Comparison of ENCODE assay signal across 8 mouse cellular contexts in the genomic region with DNA sequence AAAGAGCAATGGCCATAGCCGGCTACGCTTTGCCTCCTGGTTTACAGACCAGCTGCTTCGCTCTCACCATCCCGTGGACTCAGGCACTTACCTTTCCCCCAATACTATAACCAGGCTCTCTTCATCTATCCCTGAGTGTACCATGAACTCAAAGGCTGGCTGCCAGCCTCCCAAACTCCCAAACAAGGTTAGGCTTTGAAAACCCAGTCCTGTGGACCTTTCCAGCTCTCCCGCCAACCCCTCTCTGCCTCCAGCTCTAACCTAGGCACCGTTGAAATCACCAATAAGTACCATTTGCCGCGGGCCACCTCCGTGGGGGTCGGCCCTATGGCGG. TPM values are rescaled to one million over a fixed set of nuclear protein-coding genes. Genes with fewer than 3 reads are reported as not detected.
DNase-seq lines count a peak whose midpoint lies in the region; ATAC-seq and TF ChIP-seq lines count a peak whose summit lies in the region.

No protein-coding gene starts in this region.

- peak overlapping the region; percentile 97 for H3K9ac ChIP-seq in forebrain, postnatal 0 days
- H3K9ac ChIP-seq in liver, embryonic 13.5 days = peak overlapping the region; percentile 99

- ATAC-seq in erythroblast, adult 5-6 weeks (replicated peaks; ENCODE audit: low FRiP score, poor library complexity, severe bottlenecking) = no peak
- ATAC-seq in forebrain, postnatal 0 days = no peak
- no peak for ATAC-seq in liver, embryonic 13.5 days (ENCODE audit: low read depth)

- no peaks in the 10 kb centered on the region for H3K27me3 ChIP-seq in erythroblast, embryonic 14.5 days (ENCODE audit: control insufficient read depth)
- no peaks in the 10 kb centered on the region for H3K27me3 ChIP-seq in C2C12 (ENCODE audit: control insufficient read depth, insufficient read depth, insufficient read length)
- no peaks in the 10 kb centered on the region for H3K27me3 ChIP-seq in forebrain, postnatal 0 days (ENCODE audit: insufficient read depth, low read length)
- no peaks in the 10 kb centered on the region for H3K27me3 ChIP-seq in liver, embryonic 13.5 days

- DNase-seq in forebrain, postnatal 0 days = no peak
- DNase-seq in liver, embryonic 13.5 days = no peak
- no peak for DNase-seq in MN1 (ENCODE audit: low spot score)
- DNase-seq in ovary, postnatal 10 days (ENCODE audit: low spot score) = no peak
- DNase-seq in cerebellum, adult 9-10 months = no peak

- peak overlapping the region; percentile 99 for H3K27ac ChIP-seq in forebrain, postnatal 0 days (ENCODE audit: low read depth, low read length)
- peak overlapping the region; percentile 98 for H3K27ac ChIP-seq in liver, embryonic 13.5 days

- peak overlapping the region; percentile 90 for H3K4me3 ChIP-seq in erythroblast, embryonic 14.5 days (replicated peaks)
- peak overlapping the region; percentile 83 for H3K4me3 ChIP-seq in C2C12 (ENCODE audit: insufficient read depth, poor library complexity, severe bottlenecking)
- H3K4me3 ChIP-seq in forebrain, postnatal 0 days (ENCODE audit: low read depth, low read length) = peak overlapping the region; percentile 76
- peak overlapping the region; percentile 100 for H3K4me3 ChIP-seq in liver, embryonic 13.5 days (replicated peaks)

- peaks cover 7% of the 10 kb centered on the region for H3K9me3 ChIP-seq in erythroblast, embryonic 14.5 days (ENCODE audit: control insufficient read depth, low read length)
- no peaks in the 10 kb centered on the region for H3K9me3 ChIP-seq in forebrain, postnatal 0 days (ENCODE audit: low read length)
- H3K9me3 ChIP-seq in liver, embryonic 13.5 days (replicated peaks) = 0 out of 2 replicates have a peak, but pooled peaks cover 5% of the 10 kb centered on the region

- H3K4me2 ChIP-seq in forebrain, postnatal 0 days (ENCODE audit: low read depth) = peak overlapping the region; percentile 91
- peak overlapping the region; percentile 81 for H3K4me2 ChIP-seq in liver, embryonic 13.5 days

- no peak for TF ChIP-seq CTCF in C2C12 (IDR thresholded peaks at IDR 0.05; ENCODE audit: control insufficient read depth, insufficient read depth, insufficient read length)
- no peak for TF ChIP-seq CTCF in forebrain, postnatal 0 days (IDR thresholded peaks at IDR 0.05; ENCODE audit: low read depth)

- under 1% methylated on average over 11 of the region's 11 CpGs for WGBS in forebrain, postnatal 0 days
- under 1% methylated on average over 11 of the region's 11 CpGs for WGBS in liver, embryonic 13.5 days (ENCODE audit: insufficient replicate concordance)

- peak overlapping the region; percentile 93 for H3ac ChIP-seq in C2C12 (ENCODE audit: control insufficient read depth, insufficient read length, low read depth)

- H3K4me1 ChIP-seq in erythroblast, embryonic 14.5 days (ENCODE audit: control insufficient read depth) = peaks cover 87% of the 10 kb centered on the region
- H3K4me1 ChIP-seq in forebrain, postnatal 0 days (ENCODE audit: insufficient read depth) = peaks cover 26% of the 10 kb centered on the region; the same call in 1 of the 2 replicates
- H3K4me1 ChIP-seq in liver, embryonic 13.5 days (replicated peaks) = peaks cover 83% of the 10 kb centered on the region

- peaks cover 56% of the 10 kb centered on the region for H3K79me2 ChIP-seq in C2C12 (ENCODE audit: control insufficient read depth, insufficient read depth)

- H3K79me3 ChIP-seq in C2C12 (ENCODE audit: low read depth) = peaks cover 52% of the 10 kb centered on the region

- peaks cover 74% of the 10 kb centered on the region for H3K36me3 ChIP-seq in erythroblast, embryonic 14.5 days (ENCODE audit: control insufficient read depth)
- peaks cover 15% of the 10 kb centered on the region for H3K36me3 ChIP-seq in C2C12 (ENCODE audit: control insufficient read depth, insufficient read depth)
- peaks cover 13% of the 10 kb centered on the region for H3K36me3 ChIP-seq in forebrain, postnatal 0 days (ENCODE audit: insufficient read depth)
- peaks cover 51% of the 10 kb centered on the region for H3K36me3 ChIP-seq in liver, embryonic 13.5 days

TF ChIP-seq in C2C12, 6 proteins besides CTCF, POLR2A, EP300 and RAD21:
- TF ChIP-seq MYOG (IDR thresholded peaks at IDR 0.05; ENCODE audit: control insufficient read depth, extremely low read depth, insufficient read length) = no peak
- TF ChIP-seq USF1 (IDR thresholded peaks at IDR 0.05; ENCODE audit: low read depth) = no peak
- TF ChIP-seq CEBPB (IDR thresholded peaks at IDR 0.05; ENCODE audit: low read depth) = no peak
- TF ChIP-seq FOSL1 (IDR thresholded peaks at IDR 0.05; ENCODE audit: insufficient read depth, low read length, poor library complexity, severe bottlenecking) = no peak
- TF ChIP-seq MAX (IDR thresholded peaks at IDR 0.05) = no peak
- no peak for TF ChIP-seq MYOD1 (IDR thresholded peaks at IDR 0.05; ENCODE audit: control insufficient read depth, insufficient read length, low read depth)

RNA-seq across cellular contexts. Expression of a gene that starts 1.5 kb away (rescaled TPM):
- polyA plus RNA-seq in erythroblast, embryonic 14.5 days (2012) = 26.4 and 32.4 TPM in 2 replicates
- 12.5 and 13.3 TPM in 2 replicates for total RNA-seq in erythroblast, adult 5-6 weeks (2015; ENCODE audit: low replicate concordance)
- 22.9 and 37.9 TPM in 2 replicates for total RNA-seq in erythroblast, adult 5-6 weeks (2017; ENCODE audit: low replicate concordance)
- polyA plus RNA-seq in C2C12 (2012; fragmentation: generic; extraction: Trizol) = 32.6 TPM
- total RNA-seq in forebrain, postnatal 0 days (2014; rRNA removed) = 86.4 and 87.8 TPM in 2 replicates
- 23.4 and 27.2 TPM in 2 replicates for polyA plus RNA-seq in forebrain, postnatal 0 days (2015; fragmentation: Nextera tagmentation; extraction: Ambion mirVana)
- polyA plus RNA-seq in liver, embryonic 13.5 days (2015; fragmentation: Nextera tagmentation; extraction: Ambion mirVana) = 7.8 and 8.3 TPM in 2 replicates

RNA-seq across cellular contexts. Expression of a gene that starts 15.7 kb away (rescaled TPM):
- 0.14 and 0.16 TPM in 2 replicates for polyA plus RNA-seq in erythroblast, embryonic 14.5 days (2012)
- not detected in 2 replicates for total RNA-seq in erythroblast, adult 5-6 weeks (2015; ENCODE audit: low replicate concordance)
- total RNA-seq in erythroblast, adult 5-6 weeks (2017; ENCODE audit: low replicate concordance) = 0.84 TPM in 1 of 2 replicates, not detected in the other
- 1.9 TPM for polyA plus RNA-seq in C2C12 (2012; fragmentation: generic; extraction: Trizol)
- 0.31 and 1.2 TPM in 2 replicates for total RNA-seq in forebrain, postnatal 0 days (2014; rRNA removed)
- polyA plus RNA-seq in forebrain, postnatal 0 days (2015; fragmentation: Nextera tagmentation; extraction: Ambion mirVana) = 0.09 and 0.16 TPM in 2 replicates
- 1.3 and 1.5 TPM in 2 replicates for polyA plus RNA-seq in liver, embryonic 13.5 days (2015; fragmentation: Nextera tagmentation; extraction: Ambion mirVana)

RNA-seq across cellular contexts. Expression of a gene that starts 16.0 kb away (rescaled TPM):
- polyA plus RNA-seq in erythroblast, embryonic 14.5 days (2012) = 12.9 and 13.5 TPM in 2 replicates
- 32.0 and 46.7 TPM in 2 replicates for total RNA-seq in erythroblast, adult 5-6 weeks (2015; ENCODE audit: low replicate concordance)
- 10.2 and 13.5 TPM in 2 replicates for total RNA-seq in erythroblast, adult 5-6 weeks (2017; ENCODE audit: low replicate concordance)
- polyA plus RNA-seq in C2C12 (2012; fragmentation: generic; extraction: Trizol) = 136 TPM
- 38.2 and 56.4 TPM in 2 replicates for total RNA-seq in forebrain, postnatal 0 days (2014; rRNA removed)
- polyA plus RNA-seq in forebrain, postnatal 0 days (2015; fragmentation: Nextera tagmentation; extraction: Ambion mirVana) = 145 and 148 TPM in 2 replicates
- 84.9 and 92.7 TPM in 2 replicates for polyA plus RNA-seq in liver, embryonic 13.5 days (2015; fragmentation: Nextera tagmentation; extraction: Ambion mirVana)

RNA-seq across cellular contexts. Expression of a gene that starts 42.9 kb away (rescaled TPM):
- polyA plus RNA-seq in erythroblast, embryonic 14.5 days (2012) = 10.2 and 11.9 TPM in 2 replicates
- 0.96 and 2.3 TPM in 2 replicates for total RNA-seq in erythroblast, adult 5-6 weeks (2015; ENCODE audit: low replicate concordance)
- total RNA-seq in erythroblast, adult 5-6 weeks (2017; ENCODE audit: low replicate concordance) = 14.9 and 21.9 TPM in 2 replicates
- polyA plus RNA-seq in C2C12 (2012; fragmentation: generic; extraction: Trizol) = 19.0 TPM
- 56.0 and 89.0 TPM in 2 replicates for total RNA-seq in forebrain, postnatal 0 days (2014; rRNA removed)
- 50.1 and 56.8 TPM in 2 replicates for polyA plus RNA-seq in forebrain, postnatal 0 days (2015; fragmentation: Nextera tagmentation; extraction: Ambion mirVana)
- polyA plus RNA-seq in liver, embryonic 13.5 days (2015; fragmentation: Nextera tagmentation; extraction: Ambion mirVana) = 14.3 and 15.7 TPM in 2 replicates

RNA-seq across cellular contexts. Expression of a gene that starts 43.8 kb away (rescaled TPM):
- 0.02 TPM in 1 of 2 replicates, not detected in the other for polyA plus RNA-seq in erythroblast, embryonic 14.5 days (2012)
- not detected in 2 replicates for total RNA-seq in erythroblast, adult 5-6 weeks (2015; ENCODE audit: low replicate concordance)
- not detected in 2 replicates for total RNA-seq in erythroblast, adult 5-6 weeks (2017; ENCODE audit: low replicate concordance)
- 0.11 TPM for polyA plus RNA-seq in C2C12 (2012; fragmentation: generic; extraction: Trizol)
- 2.0 and 3.4 TPM in 2 replicates for total RNA-seq in forebrain, postnatal 0 days (2014; rRNA removed)
- 1.1 and 2.3 TPM in 2 replicates for polyA plus RNA-seq in forebrain, postnatal 0 days (2015; fragmentation: Nextera tagmentation; extraction: Ambion mirVana)
- not detected in 2 replicates for polyA plus RNA-seq in liver, embryonic 13.5 days (2015; fragmentation: Nextera tagmentation; extraction: Ambion mirVana)
